Mouse (Mus musculus): ENCODE data around the gene Gm49395.
A peak's percentile ranks its signal among the peaks of the same experiment; 100 is the strongest.

Gene Gm49395

DNA sequence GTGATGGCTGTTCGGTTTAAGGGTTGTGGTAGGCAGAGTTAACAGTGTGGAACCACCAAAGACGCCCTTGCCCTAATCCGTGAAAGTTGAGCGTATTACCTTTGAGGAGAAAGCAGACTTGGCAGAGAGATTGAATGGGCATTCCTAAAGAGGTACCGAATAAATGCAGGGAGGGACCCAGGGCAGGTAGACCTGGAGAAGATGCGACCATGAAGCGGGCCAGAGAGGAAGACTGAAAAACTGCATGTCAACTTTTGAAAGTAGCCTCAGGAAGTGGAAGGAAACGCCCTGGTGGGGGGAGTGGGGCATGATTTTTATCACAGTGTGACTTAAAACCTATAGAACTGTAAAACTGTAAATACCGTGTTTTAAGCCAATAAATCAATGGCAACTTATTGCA is 2.3 kb downstream of the Gm49395 start:
- DNase-seq (ENCODE audit: low read depth) = no peak

DNA sequence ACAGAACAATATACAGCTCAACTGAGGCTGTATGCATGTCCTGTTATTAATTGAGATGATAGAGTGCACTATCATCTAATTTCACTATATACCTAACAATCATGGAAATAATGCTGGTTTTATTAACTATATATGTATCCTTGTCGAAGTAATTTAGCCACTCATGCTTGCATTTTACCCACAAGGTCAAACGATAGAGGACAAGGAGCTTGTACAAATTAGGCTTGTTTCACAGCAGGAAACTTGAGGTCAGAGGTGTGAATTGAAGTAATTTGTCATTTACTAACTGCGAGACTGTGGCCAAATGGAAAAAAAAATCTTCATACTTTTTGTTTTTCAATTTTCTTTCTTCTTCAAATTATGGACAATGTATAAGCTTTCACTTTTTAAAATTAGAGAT is 3.5 kb downstream of the Gm49395 start:
- DNase-seq (ENCODE audit: low read depth) = no peak

- DNase-seq (ENCODE audit: low read depth) = no peak
Measured at GRCm38 (mm10) chr13:115096965-115097364, 4.8 kb downstream of the Gm49395 start.

DNA sequence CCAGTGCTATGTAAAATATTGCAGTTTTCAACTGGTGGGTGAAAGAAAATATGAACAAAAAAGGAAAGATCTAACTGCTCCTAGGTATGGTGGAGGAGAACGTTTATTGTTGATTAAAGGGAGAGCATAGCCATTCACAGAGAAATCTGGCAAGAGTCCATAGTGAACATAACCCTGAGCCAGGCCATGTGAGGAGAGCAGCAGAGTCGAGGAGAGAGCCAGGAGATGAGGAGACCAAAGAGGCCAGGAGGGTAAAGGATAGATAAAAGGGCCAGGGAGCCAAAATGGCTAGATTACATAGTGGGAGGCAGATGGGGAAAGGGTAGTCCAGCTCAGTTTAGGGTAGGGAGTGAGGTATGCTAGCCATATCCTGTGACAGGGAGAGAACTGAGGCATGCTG is 5.5 kb downstream of the Gm49395 start:
- DNase-seq (ENCODE audit: low read depth) = no peak

- DNase-seq (ENCODE audit: low read depth) = no peak
Measured at GRCm38 (mm10) chr13:115095392-115095791, 6.3 kb downstream of the Gm49395 start.

DNA sequence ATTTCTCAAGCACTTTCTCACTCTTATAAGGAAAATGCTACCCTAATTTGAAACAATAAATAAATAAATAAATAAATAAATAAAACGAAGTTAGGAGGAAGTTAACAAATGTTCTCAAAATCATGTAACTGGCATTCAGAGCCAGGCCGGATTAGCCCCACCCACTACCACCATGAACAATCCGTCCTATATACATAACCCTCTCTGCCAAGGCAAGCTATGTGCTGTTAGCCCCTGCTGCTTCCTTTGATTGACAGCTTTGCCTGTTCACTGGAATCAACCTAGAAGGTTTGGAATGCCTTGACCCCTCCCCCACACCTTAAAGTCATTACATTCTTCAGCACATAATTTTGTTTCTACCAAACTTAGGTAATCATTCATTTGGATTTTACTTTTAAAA is 10.2 kb downstream of the Gm49395 start:
- DNase-seq (ENCODE audit: low read depth) = no peak

- peak; percentile 24 for DNase-seq (ENCODE audit: low read depth)
Measured at GRCm38 (mm10) chr13:115090977-115091445, 10.7 kb downstream of the Gm49395 start.

GRCm38 (mm10) chr13:115090069-115090976 is 11.4 kb downstream of the Gm49395 start, which contains the start of gene Pelo:
Gene Pelo, minus strand, starts transcription at chr13:115090186.
- peak; percentile 95 for DNase-seq (ENCODE audit: low read depth)

- DNase-seq (ENCODE audit: low read depth) = no peak
Measured at GRCm38 (mm10) chr13:115089395-115090025, 12.2 kb downstream of the Gm49395 start.

- DNase-seq (ENCODE audit: low read depth) = no peak
Measured at GRCm38 (mm10) chr13:115089020-115089394, 12.7 kb downstream of the Gm49395 start.

DNA sequence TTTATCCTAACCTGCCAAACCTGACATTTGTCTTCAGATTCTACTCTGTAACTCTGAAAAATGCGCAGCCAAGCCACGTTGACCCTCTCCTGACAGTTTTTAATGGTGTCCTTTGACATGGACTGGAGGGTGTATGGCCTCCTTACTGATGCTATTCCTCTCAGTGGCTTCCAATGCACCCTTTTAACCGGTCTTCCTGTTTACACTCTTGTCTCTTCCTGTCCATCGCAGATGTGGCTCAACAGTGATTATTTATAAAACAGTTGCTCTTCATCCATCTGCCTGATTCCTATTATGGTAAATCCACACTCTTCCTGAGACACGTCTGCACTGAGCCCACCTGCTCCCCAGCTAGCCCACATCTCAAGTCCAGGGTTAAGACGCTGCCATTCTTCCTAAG is 15.7 kb downstream of the Gm49395 start:
- DNase-seq (ENCODE audit: low read depth) = no peak

DNA sequence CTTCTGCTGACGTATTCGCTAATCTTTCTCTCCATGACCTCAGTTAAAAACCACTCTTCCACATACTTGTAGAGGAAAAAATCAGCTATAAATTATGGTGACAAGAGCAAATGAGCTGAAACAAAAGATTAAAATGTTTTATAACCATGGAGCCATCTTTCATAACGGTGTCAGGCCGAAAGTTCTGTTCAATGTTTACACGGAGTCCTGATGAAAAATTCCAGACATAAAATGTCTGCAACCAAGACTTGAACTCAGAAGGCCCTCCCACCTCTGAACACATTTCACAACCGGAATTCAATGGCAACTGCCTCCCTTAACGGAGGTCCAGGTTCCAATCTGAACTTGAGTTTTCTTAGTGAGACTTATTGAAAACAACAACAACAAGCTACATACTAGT is 19.4 kb downstream of the Gm49395 start:
- no peak for DNase-seq (ENCODE audit: low read depth)

DNA sequence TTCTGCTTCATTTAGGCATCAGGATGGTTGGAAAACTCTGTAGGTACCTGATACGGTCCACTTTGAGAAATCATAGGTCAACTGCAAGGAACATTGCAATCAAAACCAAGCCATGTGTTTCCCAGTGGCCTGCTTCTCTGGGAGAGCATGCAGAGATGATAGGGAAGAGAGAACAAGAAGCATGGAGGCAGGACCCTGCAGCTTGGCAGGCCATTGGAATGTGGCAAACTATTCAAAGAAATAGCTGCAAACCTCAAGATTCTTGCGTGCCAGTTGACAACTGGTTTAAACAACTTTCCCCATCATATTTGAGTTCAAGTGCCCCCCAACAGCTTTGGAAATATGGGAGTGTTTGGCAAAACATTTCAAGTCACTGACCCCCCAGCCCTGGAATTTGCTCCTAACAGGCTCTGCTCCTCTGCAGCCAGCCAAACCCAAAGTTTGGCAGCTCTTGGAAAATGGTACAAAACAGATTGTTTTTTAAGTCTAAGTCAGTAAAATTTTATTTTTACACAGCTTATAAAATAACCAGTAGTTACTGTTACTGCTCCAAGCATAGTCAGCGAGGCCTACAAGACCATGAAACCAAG is 21.6 kb downstream of the Gm49395 start:
- DNase-seq (ENCODE audit: low read depth) = no peak

- no peak for DNase-seq (ENCODE audit: low read depth)
Measured at GRCm38 (mm10) chr13:115078997-115079685, 22.6 kb downstream of the Gm49395 start.

DNA sequence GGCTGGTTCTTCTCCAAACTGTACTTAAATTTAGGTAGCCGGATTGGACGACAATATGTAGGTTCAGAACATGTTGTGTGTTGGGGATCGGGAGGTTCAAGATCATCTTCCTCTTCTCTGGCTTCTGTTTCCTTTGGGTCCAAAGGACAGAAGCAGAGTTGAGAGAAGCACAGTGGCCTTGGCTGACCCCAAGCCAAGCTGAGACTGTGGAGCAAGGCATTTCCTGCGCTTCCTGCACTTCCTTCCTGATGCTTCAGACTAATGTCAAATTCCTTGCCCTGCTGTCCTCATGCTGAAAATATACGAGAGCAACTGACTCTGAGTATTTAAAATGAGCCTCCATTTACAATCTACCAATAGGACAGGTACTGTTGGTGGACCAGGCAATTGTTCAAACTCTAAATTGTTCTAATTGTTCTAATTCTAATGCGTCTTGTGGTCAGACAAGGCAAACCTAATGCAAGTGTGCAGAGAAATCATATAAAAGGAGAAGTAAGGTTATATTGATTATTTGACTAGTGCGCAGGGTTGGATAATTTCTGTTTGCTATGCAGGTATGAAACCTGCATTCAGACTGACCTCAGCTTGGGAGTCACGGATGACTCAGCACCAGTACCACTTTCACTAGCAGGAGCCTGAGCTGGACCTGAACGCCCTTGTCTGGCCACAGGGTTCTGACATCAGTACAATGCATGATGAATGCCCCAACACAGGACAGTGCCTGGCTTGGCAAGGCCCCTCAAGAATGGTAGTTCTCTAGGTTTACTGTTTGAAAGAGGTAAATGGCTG is 24.2 kb downstream of the Gm49395 start:
- no peak for DNase-seq (ENCODE audit: low read depth)

DNA sequence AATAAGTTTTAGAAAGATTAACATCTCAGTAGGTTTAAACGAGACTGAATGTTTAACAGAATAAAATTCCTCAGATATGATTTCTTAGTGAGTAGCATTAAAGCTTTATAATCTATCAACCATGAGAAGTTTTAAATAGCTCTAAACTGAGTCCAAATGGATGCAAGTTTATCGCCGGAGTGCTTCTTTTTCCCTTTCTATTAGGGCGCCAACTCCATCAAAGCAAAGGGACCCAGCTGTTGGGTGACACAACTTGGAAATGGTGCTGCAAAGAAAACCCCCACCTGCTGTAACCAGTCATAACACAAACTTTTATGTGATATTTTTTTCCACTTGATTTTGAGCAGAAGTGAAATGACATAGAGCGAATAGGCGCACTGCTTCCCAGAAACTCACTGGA is 29.3 kb downstream of the Gm49395 start:
- no peak for DNase-seq (ENCODE audit: low read depth)

DNA sequence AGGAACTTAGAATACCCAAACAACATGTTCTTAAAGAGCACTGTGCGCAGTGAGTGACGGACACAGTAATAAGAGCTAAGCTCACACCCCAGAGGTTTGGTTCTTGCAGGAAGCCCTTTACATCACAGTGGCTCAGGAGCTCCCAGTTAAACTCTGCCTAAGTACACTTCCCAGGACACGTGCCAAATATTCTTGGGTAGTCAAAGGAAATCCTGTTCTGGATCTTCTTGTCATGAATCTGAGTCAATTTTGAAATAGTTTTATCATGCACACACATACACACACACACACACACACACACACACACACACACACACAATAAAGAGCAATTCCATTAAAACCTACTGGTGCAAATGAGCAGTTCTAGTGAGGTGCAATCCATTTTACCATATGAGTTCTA is 30.3 kb downstream of the Gm49395 start:
- no peak for DNase-seq (ENCODE audit: low read depth)

GRCm38 (mm10) chr13:115067968-115068330 is 33.8 kb downstream of the Gm49395 start:
- no peak for DNase-seq (ENCODE audit: low read depth)

- no peak for DNase-seq (ENCODE audit: low read depth)
Measured at GRCm38 (mm10) chr13:115067324-115067967, 34.3 kb downstream of the Gm49395 start.

DNA sequence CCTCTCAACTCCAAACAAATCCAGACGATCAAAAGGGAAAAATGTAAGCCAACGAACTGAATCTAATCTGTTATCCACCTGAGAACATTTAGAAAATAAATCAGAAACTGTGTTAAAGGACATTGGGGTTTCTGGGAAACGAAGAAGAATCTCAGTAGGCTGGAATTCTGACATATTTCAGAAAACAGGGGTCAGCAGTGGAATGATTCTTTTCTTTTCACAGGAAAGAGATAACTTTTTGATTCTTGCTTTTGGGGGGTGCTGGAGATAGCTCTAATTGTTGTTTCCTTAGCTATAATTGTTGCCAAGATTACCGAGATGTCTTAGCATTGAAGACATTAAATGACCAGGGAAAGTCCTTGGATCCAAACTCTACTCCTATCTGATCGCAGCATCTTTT is 44.2 kb downstream of the Gm49395 start:
- no peak for DNase-seq (ENCODE audit: low read depth)

GRCm38 (mm10) chr13:115054783-115055182 is 46.9 kb downstream of the Gm49395 start:
- DNase-seq (ENCODE audit: low read depth) = no peak
